Mouse (Mus musculus) B cell, adult 67 days (primary cell): Measurements from ENCODE around the gene Atp1a4. TPM values are rescaled to one million over a fixed set of nuclear protein-coding genes. Genes with fewer than 3 reads are reported as not detected.

ENCODE experiments used
- total RNA-seq, 2 experiments: library from RNA; stranded (reverse); gene quantifications; 4 replicates each; pipeline ENCODE4 v1.2.4; 2023

Gene Atp1a4
- total RNA-seq = not detected

GRCm38 (mm10) chr1:172258314-172258713, at the start of gene Atp1a4:
Gene Atp1a4, minus strand, starts transcription at chr1:172258414.

GRCm38 (mm10) chr1:172297611-172298537, 39.7 kb upstream of the Atp1a4 start, which contains the start of gene Atp1a2:
Gene Atp1a2, minus strand, starts transcription at chr1:172298064.

GRCm38 (mm10) chr1:172261477-172262078, 3.4 kb upstream of the Atp1a4 start, which contains the start of gene Igsf8:
Gene Igsf8, plus strand, starts transcription at chr1:172261641.

GRCm38 (mm10) chr1:172219451-172220406, 38.5 kb downstream of the Atp1a4 start, which contains the start of gene Casq1:
Gene Casq1, minus strand, starts transcription at chr1:172219868.

GRCm38 (mm10) chr1:172206141-172206917, 51.9 kb downstream of the Atp1a4 start, which contains the start of gene Pea15a:
Gene Pea15a, minus strand, starts transcription at chr1:172206804.

Other genes starting within 250 kb of the Atp1a4 start
- 10 to 100 TPM in 1 of 2 experiments, 1 to 10 TPM in 1; 7.7 to 10.8 TPM for gene Vangl2, start 230.0 kb downstream of the Atp1a4 start, total RNA-seq
- gene Nhlh1, start 200.8 kb downstream of the Atp1a4 start, total RNA-seq = not detected
- 100 to 1,000 TPM; 159 to 165 TPM for gene Copa, start 175.9 kb downstream of the Atp1a4 start, total RNA-seq
- gene Ncstn, start 175.6 kb downstream of the Atp1a4 start, total RNA-seq = 100 to 1,000 TPM; 102 to 113 TPM
- 10 to 100 TPM; 55.2 to 59.4 TPM for gene Pex19, start 131.7 kb downstream of the Atp1a4 start, total RNA-seq
- 100 to 1,000 TPM; 118 to 123 TPM for gene Dcaf8, start 110.3 kb downstream of the Atp1a4 start, total RNA-seq
- 10 to 100 TPM; 22.0 to 22.5 TPM for gene Pea15a, start 51.6 kb downstream of the Atp1a4 start, total RNA-seq
- gene Casq1, start 38.5 kb downstream of the Atp1a4 start, total RNA-seq = not detected
- gene Igsf8, start 3.2 kb upstream of the Atp1a4 start, total RNA-seq = 10 to 100 TPM; 25.3 to 31.9 TPM
- gene Atp1a2, start 39.6 kb upstream of the Atp1a4 start, total RNA-seq = not detected
- not detected for gene Kcnj9, start 70.9 kb upstream of the Atp1a4 start, total RNA-seq
- gene Kcnj10, start 82.8 kb upstream of the Atp1a4 start, total RNA-seq = under 1 TPM; 0.21 to 0.96 TPM
- 10 to 100 TPM; 30.8 to 34.7 TPM for gene Pigm, start 118.1 kb upstream of the Atp1a4 start, total RNA-seq
- 1 to 10 TPM; 2.1 to 4.4 TPM for gene Slamf9, start 216.9 kb upstream of the Atp1a4 start, total RNA-seq
- 10 to 100 TPM; 10.7 to 11.0 TPM for gene Igsf9, start 223.4 kb upstream of the Atp1a4 start, total RNA-seq
- gene Tagln2, start 241.6 kb upstream of the Atp1a4 start, total RNA-seq = 100 to 1,000 TPM; 108 to 129 TPM